Mouse (Mus musculus) stomach, postnatal 0 days (tissue): ENCODE results near the gene Abcc1. TPM values are rescaled to one million over a fixed set of nuclear protein-coding genes. Genes with fewer than 3 reads are reported as not detected.

Source experiments
- ATAC-seq: fragments of 200-750 bp; cut with Nextera tagmentation; 2 replicates; pipeline ENCODE4 v1.8.0; 2017; ENCODE audit not compliant: low FRiP score, low TSS enrichment
- DNase-seq: peaks from one replicate; pipeline ENCODE4 v3.0.0-alpha.2; 2016; ENCODE audit warnings: low spot score
- H3K27ac ChIP-seq: fragments of 300-500 bp; sonication (generic); replicated peaks from 2 replicates; pipeline ENCODE4 v1.5.1; 2014; ENCODE audit warnings: mild to moderate bottlenecking, control low read depth
- H3K27me3 ChIP-seq: fragments of 300-500 bp; sonication (generic); 2 replicates; pipeline ENCODE4 v1.6.1; 2014; ENCODE audit warnings: low read length; ENCODE audit not compliant: control insufficient read depth, insufficient read depth
- H3K36me3 ChIP-seq: fragments of 300-500 bp; sonication (generic); 2 replicates; pipeline ENCODE4 v1.6.1; 2014; ENCODE audit warnings: low read length, mixed read lengths; ENCODE audit not compliant: control insufficient read depth, insufficient read depth
- H3K4me1 ChIP-seq: fragments of 300-500 bp; sonication (generic); replicated peaks from 2 replicates; pipeline ENCODE4 v1.6.1; 2014; ENCODE audit warnings: antibody characterized with exemption; ENCODE audit not compliant: control insufficient read depth, insufficient read depth
- H3K4me2 ChIP-seq: fragments of 300-500 bp; sonication (generic); replicated peaks from 2 replicates; pipeline ENCODE4 v1.6.1; 2014; ENCODE audit warnings: low read depth, mild to moderate bottlenecking, control low read depth, moderate library complexity
- H3K4me3 ChIP-seq: fragments of 300-500 bp; sonication (generic); 2 replicates; pipeline ENCODE4 v1.5.1; 2014; ENCODE audit warnings: low read depth, low read length, control low read depth
- H3K9ac ChIP-seq: fragments of 300-500 bp; sonication (generic); 2 replicates; pipeline ENCODE4 v1.6.1; 2014; ENCODE audit warnings: mild to moderate bottlenecking, low read length, control low read depth, mixed read lengths
- H3K9me3 ChIP-seq: fragments of 300-500 bp; sonication (generic); 2 replicates; pipeline ENCODE4 v1.6.1; 2016; ENCODE audit warnings: low read length; ENCODE audit not compliant: control insufficient read depth
- CTCF ChIP-seq: IDR thresholded peaks from 2 replicates; pipeline ENCODE4 v1.5.1; 2016; ENCODE audit warnings: antibody characterized with exemption, low read depth, mild to moderate bottlenecking, moderate library complexity
- EP300 ChIP-seq: optimal IDR thresholded peaks from 2 replicates; pipeline ENCODE3; 2016; ENCODE audit warnings: antibody characterized with exemption
- WGBS: fragments of 180-500 bp; shearing (Covaris S2); extraction: QIAGEN DNeasy Blood & Tissue Kit; methylation state at CpG from one replicate; pipeline ENCODE4 v1.1.7; 2014; 5-methylcytosine and 5-hydroxymethylcytosine counted together
- polyA plus RNA-seq: library from polyadenylated mRNA; unstranded; fragments of >200 nt; fragmentation: Nextera tagmentation; extraction: Ambion mirVana; gene quantifications from 2 replicates; pipeline ENCODE4 v1.2.1, GENCODE M21; 2015

The Abcc1 gene
- polyA plus RNA-seq, 1 experiment from 2014 or later = 7.0 TPM

- H3K9ac ChIP-seq = no peak overlapping the region
- 53% methylated on average over 2 of the region's 2 CpGs for WGBS
- ATAC-seq (peak; percentile 36; the same call in 1 of the 2 replicates), DNase-seq (no peak)
- peaks cover 8% of the 10 kb centered on the region for H3K4me1 ChIP-seq
- H3K27ac ChIP-seq = peak overlapping the region; percentile 65; the same call in 1 of the 2 replicates
- no peak overlapping the region for H3K4me2 ChIP-seq
- TF ChIP-seq EP300 (no peak), CTCF (no peak)
- no peak overlapping the region for H3K4me3 ChIP-seq
- no peaks in the 10 kb centered on the region for H3K27me3 ChIP-seq
- no peaks in the 10 kb centered on the region for H3K9me3 ChIP-seq
- no peaks in the 10 kb centered on the region for H3K36me3 ChIP-seq
Observed at GRCm38 (mm10) chr16:14377321-14377720, 16.0 kb downstream of the Abcc1 start.

DNA sequence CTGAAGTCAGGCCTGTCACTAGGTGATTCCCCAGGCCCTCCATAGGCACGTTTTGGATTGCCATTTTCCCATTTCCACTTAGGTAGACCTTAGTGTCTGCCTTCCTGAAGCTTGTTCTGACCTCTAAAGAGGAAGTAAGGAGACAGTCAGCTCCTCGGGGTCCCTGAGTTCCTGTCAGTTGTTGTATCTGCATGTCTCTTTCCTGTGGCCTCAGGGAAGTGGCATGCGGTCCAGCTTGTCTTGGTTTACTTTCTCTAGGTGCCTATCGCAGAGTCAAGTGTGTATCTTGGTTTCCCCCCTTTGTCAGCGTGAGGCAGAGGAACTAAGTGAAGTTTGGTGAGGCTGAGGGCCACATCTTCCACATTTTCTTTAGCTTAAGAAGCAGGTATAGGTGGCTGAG, 17.3 kb downstream of the Abcc1 start:
- no peaks in the 10 kb centered on the region for H3K27me3 ChIP-seq
- TF ChIP-seq EP300 (no peak), CTCF (no peak)
- peaks cover 8% of the 10 kb centered on the region for H3K4me1 ChIP-seq
- no peak overlapping the region for H3K9ac ChIP-seq
- no peak overlapping the region for H3K27ac ChIP-seq
- H3K4me3 ChIP-seq = no peak overlapping the region
- DNase-seq (no peak), ATAC-seq (no peak)
- no peak overlapping the region for H3K4me2 ChIP-seq
- H3K9me3 ChIP-seq = no peaks in the 10 kb centered on the region
- H3K36me3 ChIP-seq = no peaks in the 10 kb centered on the region
- 73% methylated on average over 5 of the region's 5 CpGs for WGBS

GRCm38 (mm10) chr16:14379888-14380287, 18.5 kb downstream of the Abcc1 start:
- Histone ChIP-seq H3K4me2 (no peak overlapping the region), H3K9me3 (no peaks in the 10 kb centered on the region), H3K27ac (no peak overlapping the region), H3K9ac (no peak overlapping the region), H3K4me3 (no peak overlapping the region), H3K4me1 (peaks cover 8% of the 10 kb centered on the region), H3K27me3 (no peaks in the 10 kb centered on the region), H3K36me3 (no peaks in the 10 kb centered on the region)
- TF ChIP-seq CTCF (no peak), EP300 (no peak)
- ATAC-seq (no peak), DNase-seq (no peak)
- WGBS = 72% methylated on average over 7 of the region's 7 CpGs

DNA sequence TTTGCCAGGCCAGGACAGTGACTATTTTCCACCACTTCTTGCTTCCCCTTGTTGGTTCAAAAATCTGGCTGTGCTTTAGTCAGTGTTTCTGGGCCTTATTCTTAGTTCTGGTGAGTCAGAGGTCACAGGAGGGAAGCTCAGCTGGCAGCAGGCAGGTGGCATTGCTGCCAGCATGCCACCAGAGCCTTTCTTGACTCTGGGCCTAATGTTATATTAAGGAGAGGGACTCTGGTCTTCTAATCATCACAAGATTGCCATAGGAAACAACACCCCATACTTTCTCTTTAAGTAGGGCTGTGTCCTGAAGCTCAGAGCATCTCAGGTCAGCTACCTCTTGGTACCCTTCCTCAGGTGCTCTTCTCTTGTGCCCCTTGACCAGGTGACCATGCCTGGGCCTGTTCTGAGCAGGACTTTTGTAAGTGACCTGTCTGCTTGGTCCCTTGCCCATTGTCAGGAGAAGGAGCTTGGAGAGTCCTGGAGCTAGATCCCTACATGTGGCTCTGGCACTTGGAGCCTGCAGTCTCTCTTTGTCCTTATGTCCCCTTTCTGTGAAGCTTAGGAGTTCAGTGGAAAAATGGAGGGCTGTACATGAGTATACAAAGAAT, 19.8 kb downstream of the Abcc1 start:
- Histone ChIP-seq H3K4me1 (peaks cover 8% of the 10 kb centered on the region), H3K36me3 (no peaks in the 10 kb centered on the region), H3K4me3 (no peak overlapping the region), H3K27me3 (no peaks in the 10 kb centered on the region), H3K27ac (no peak overlapping the region), H3K9ac (no peak overlapping the region), H3K4me2 (no peak overlapping the region), H3K9me3 (no peaks in the 10 kb centered on the region)
- DNase-seq (no peak), ATAC-seq (no peak)
- no peak for TF ChIP-seq CTCF
- no peak for TF ChIP-seq EP300

GRCm38 (mm10) chr16:14399303-14399702, 37.9 kb downstream of the Abcc1 start:
- Histone ChIP-seq H3K4me2 (no peak overlapping the region), H3K4me1 (no peaks in the 10 kb centered on the region), H3K36me3 (no peaks in the 10 kb centered on the region), H3K9ac (no peak overlapping the region), H3K4me3 (no peak overlapping the region), H3K27ac (no peak overlapping the region), H3K9me3 (no peaks in the 10 kb centered on the region), H3K27me3 (no peaks in the 10 kb centered on the region)
- DNase-seq (no peak), ATAC-seq (no peak)
- WGBS = 91% methylated on average over 4 of the region's 4 CpGs
- TF ChIP-seq CTCF (no peak), EP300 (no peak)

DNA sequence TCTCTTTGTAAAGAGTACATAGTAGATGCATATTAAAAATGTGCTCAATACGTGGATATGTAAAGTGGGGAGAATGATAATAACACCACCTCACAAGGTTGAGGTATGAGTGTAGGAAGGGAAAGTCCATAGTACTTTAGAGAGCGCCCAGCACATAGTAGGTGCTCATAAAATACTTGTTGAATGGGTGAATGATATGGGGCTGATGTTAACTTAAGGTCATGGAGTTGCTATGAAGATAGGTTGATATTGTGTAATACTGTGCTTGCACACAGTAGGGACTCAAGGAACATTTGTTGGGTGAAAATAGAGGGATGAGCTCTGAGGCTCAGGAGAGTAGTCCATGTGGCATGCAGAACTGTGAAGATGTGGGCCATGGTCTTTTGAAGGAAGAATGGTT, 42.1 kb downstream of the Abcc1 start:
- peaks cover 14% of the 10 kb centered on the region; the same call in 1 of the 2 replicates for H3K36me3 ChIP-seq
- ATAC-seq (no peak), DNase-seq (no peak)
- TF ChIP-seq CTCF = no peak
- no peaks in the 10 kb centered on the region for H3K27me3 ChIP-seq
- H3K4me3 ChIP-seq = no peak overlapping the region
- 94% methylated on average over 2 of the region's 2 CpGs for WGBS
- no peaks in the 10 kb centered on the region for H3K4me1 ChIP-seq
- no peaks in the 10 kb centered on the region for H3K9me3 ChIP-seq
- H3K27ac ChIP-seq = no peak overlapping the region
- H3K4me2 ChIP-seq = no peak overlapping the region
- H3K9ac ChIP-seq = no peak overlapping the region
